8 mouse cellular contexts compared by ENCODE assay signal in genomic region chr15:99473801-99474575, GRCm38 (mm10). TPM values are rescaled to one million over a fixed set of nuclear protein-coding genes. Genes with fewer than 3 reads are reported as not detected.
DNase-seq lines count a peak whose midpoint lies in the region; ATAC-seq and TF ChIP-seq lines count a peak whose summit lies in the region.

No protein-coding gene starts in this region.

- H3K4me3 ChIP-seq in ES-Bruce4 (ENCODE audit: low read depth, low read length) = peak overlapping the region; percentile 94
- peak overlapping the region; percentile 82 for H3K4me3 ChIP-seq in heart, postnatal 0 days (ENCODE audit: low read depth, low read length)

- TF ChIP-seq EP300 in ES-Bruce4 (IDR thresholded peaks at IDR 0.05; ENCODE audit: insufficient read depth, low read depth, low read length) = no peak
- no peak for TF ChIP-seq EP300 in heart, postnatal 0 days (IDR thresholded peaks at IDR 0.05; ENCODE audit: low read depth)

- 4% methylated on average over 38 of the region's 38 CpGs for WGBS in heart, postnatal 0 days

- peak; percentile 86 for DNase-seq in adrenal gland, postnatal 14 days
- DNase-seq in heart, postnatal 0 days (ENCODE audit: low spot score) = peak; percentile 47
- DNase-seq in kidney, postnatal 25 days = peak; percentile 75 to 84
- DNase-seq in lung, postnatal 10 days = peak; percentile 89
- peak; percentile 48 for DNase-seq in ovary, postnatal 10 days (ENCODE audit: low spot score)
- DNase-seq in thymus, postnatal 4 days = no peak

- no peaks in the 10 kb centered on the region for H3K9me3 ChIP-seq in ES-Bruce4 (replicated peaks; ENCODE audit: control insufficient read depth, insufficient read depth, low read length, poor library complexity, severe bottlenecking)
- H3K9me3 ChIP-seq in heart, postnatal 0 days (replicated peaks; ENCODE audit: control insufficient read depth, low read length) = no peaks in the 10 kb centered on the region

- TF ChIP-seq POLR2A in ES-Bruce4 (IDR thresholded peaks at IDR 0.05; ENCODE audit: insufficient read depth, low read length) = no peak

- H3K27ac ChIP-seq in ES-Bruce4 (ENCODE audit: insufficient read depth, low read length) = peak overlapping the region; percentile 93
- H3K27ac ChIP-seq in heart, postnatal 0 days (ENCODE audit: low read depth) = peak overlapping the region; percentile 88

- peak; percentile 54 for ATAC-seq in erythroid progenitor cell, adult 5-6 weeks (replicated peaks; ENCODE audit: low FRiP score, poor library complexity, severe bottlenecking)
- ATAC-seq in heart, postnatal 0 days (ENCODE audit: insufficient read depth, low read depth) = peak; percentile 68

- peak overlapping the region; percentile 95 for H3K9ac ChIP-seq in ES-Bruce4 (ENCODE audit: low read depth, poor library complexity, severe bottlenecking)
- H3K9ac ChIP-seq in heart, postnatal 0 days (replicated peaks; ENCODE audit: low read depth, low read length) = peak overlapping the region; percentile 67

- H3K4me2 ChIP-seq in heart, postnatal 0 days (ENCODE audit: low read depth, low read length) = peak overlapping the region; percentile 84

- no peak for TF ChIP-seq CTCF in ES-Bruce4 (IDR thresholded peaks at IDR 0.05; ENCODE audit: low read depth, low read length)
- no peak for TF ChIP-seq CTCF in heart, postnatal 0 days (IDR thresholded peaks at IDR 0.05; ENCODE audit: low read depth)

- no peaks in the 10 kb centered on the region for H3K4me1 ChIP-seq in ES-Bruce4 (ENCODE audit: control insufficient read depth, insufficient read depth, low read length)
- H3K4me1 ChIP-seq in heart, postnatal 0 days (ENCODE audit: control insufficient read depth, insufficient read depth) = peaks cover 10% of the 10 kb centered on the region

- no peaks in the 10 kb centered on the region for H3K36me3 ChIP-seq in ES-Bruce4 (ENCODE audit: control insufficient read depth, insufficient read depth, low read length, poor library complexity, severe bottlenecking)
- H3K36me3 ChIP-seq in heart, postnatal 0 days (replicated peaks; ENCODE audit: control insufficient read depth, insufficient read depth, low read length) = no peaks in the 10 kb centered on the region

- no peaks in the 10 kb centered on the region for H3K27me3 ChIP-seq in ES-Bruce4 (ENCODE audit: control insufficient read depth, insufficient read depth, low read length, poor library complexity, severe bottlenecking)
- no peaks in the 10 kb centered on the region for H3K27me3 ChIP-seq in heart, postnatal 0 days (ENCODE audit: control insufficient read depth, insufficient read depth, low read length)

RNA-seq across cellular contexts. Expression of gene Bcdin3d, which starts 0.5 kb away (rescaled TPM):
- polyA plus RNA-seq in ES-Bruce4 (2011; ENCODE audit: insufficient read depth, insufficient read length, low read depth, missing spikeins) = 10.7 and 12.5 TPM in 2 replicates
- total RNA-seq in adrenal gland, postnatal 14 days (2021) = 3.9 and 6.8 TPM in 2 replicates
- total RNA-seq in erythroid progenitor cell, adult 5-6 weeks (2015; ENCODE audit: low replicate concordance) = 1.3 and 1.4 TPM in 2 replicates
- 0.51 and 1.3 TPM in 2 replicates for total RNA-seq in erythroid progenitor cell, adult 5-6 weeks (2017; ENCODE audit: low replicate concordance)
- 3.5 and 11.0 TPM in 2 replicates for total RNA-seq in heart, postnatal 0 days (2014; rRNA removed; ENCODE audit: low replicate concordance)
- 12.5 and 13.1 TPM in 2 replicates for polyA plus RNA-seq in heart, postnatal 0 days (2015; fragmentation: Nextera tagmentation; extraction: Ambion mirVana)

RNA-seq across cellular contexts. Expression of gene Nckap5l, which starts 16.4 kb away (rescaled TPM):
- polyA plus RNA-seq in ES-Bruce4 (2011; ENCODE audit: insufficient read depth, insufficient read length, low read depth, missing spikeins) = 6.1 and 10.4 TPM in 2 replicates
- total RNA-seq in adrenal gland, postnatal 14 days (2021) = 25.6 and 29.0 TPM in 2 replicates
- total RNA-seq in erythroid progenitor cell, adult 5-6 weeks (2015; ENCODE audit: low replicate concordance) = 0.84 TPM in 1 of 2 replicates, not detected in the other
- total RNA-seq in erythroid progenitor cell, adult 5-6 weeks (2017; ENCODE audit: low replicate concordance) = not detected in 2 replicates
- 7.5 and 35.0 TPM in 2 replicates for total RNA-seq in heart, postnatal 0 days (2014; rRNA removed; ENCODE audit: low replicate concordance)
- 3.7 and 5.0 TPM in 2 replicates for polyA plus RNA-seq in heart, postnatal 0 days (2015; fragmentation: Nextera tagmentation; extraction: Ambion mirVana)

RNA-seq across cellular contexts. Expression of gene Faim2, which starts 54.0 kb away (rescaled TPM):
- polyA plus RNA-seq in ES-Bruce4 (2011; ENCODE audit: insufficient read depth, insufficient read length, low read depth, missing spikeins) = 0.72 and 0.90 TPM in 2 replicates
- 16.3 and 17.2 TPM in 2 replicates for total RNA-seq in adrenal gland, postnatal 14 days (2021)
- not detected in 2 replicates for total RNA-seq in erythroid progenitor cell, adult 5-6 weeks (2015; ENCODE audit: low replicate concordance)
- total RNA-seq in erythroid progenitor cell, adult 5-6 weeks (2017; ENCODE audit: low replicate concordance) = 0.38 TPM in 1 of 2 replicates, not detected in the other
- total RNA-seq in heart, postnatal 0 days (2014; rRNA removed; ENCODE audit: low replicate concordance) = not detected in 2 replicates
- 0.11 TPM in 1 of 2 replicates, not detected in the other for polyA plus RNA-seq in heart, postnatal 0 days (2015; fragmentation: Nextera tagmentation; extraction: Ambion mirVana)

Comparison
In these comparisons a context has a peak if more than half of its experiments do, and no peak if none do; other contexts are left out.
1. RNA of gene Faim2, which starts 54.0 kb away (total RNA-seq): 16.3 to 17.2 TPM in adrenal gland, postnatal 14 days; 0.38 TPM in erythroid progenitor cell, adult 5-6 weeks and not detected in heart, postnatal 0 days; every median in the first group is over 10 times any median in the second.